Mouse (Mus musculus) kidney, adult 18-20 months (tissue): ENCODE measurements around the gene Pik3ca.

Experiments
- DNase-seq: peaks from one replicate; pipeline ENCODE4 v3.0.0; 2021

The Pik3ca gene

GRCm38 (mm10) chr3:32454329-32455021 lies 57.0 kb downstream of the Pik3ca start:
- DNase-seq, result no peak

GRCm38 (mm10) chr3:32459777-32460176 lies 62.3 kb downstream of the Pik3ca start:
- DNase-seq, result peak; percentile 59

GRCm38 (mm10) chr3:32467321-32467720 lies 69.8 kb downstream of the Pik3ca start:
- no peak for DNase-seq

GRCm38 (mm10) chr3:32468411-32468810 lies 70.9 kb downstream of the Pik3ca start:
- no peak for DNase-seq

GRCm38 (mm10) chr3:32470449-32470848 lies 73.0 kb downstream of the Pik3ca start:
- DNase-seq, result no peak

GRCm38 (mm10) chr3:32471098-32471497 lies 73.6 kb downstream of the Pik3ca start:
- DNase-seq, result no peak

GRCm38 (mm10) chr3:32472191-32472900 lies 74.9 kb downstream of the Pik3ca start:
- DNase-seq, result no peak

GRCm38 (mm10) chr3:32473184-32473583 lies 75.7 kb downstream of the Pik3ca start:
- no peak for DNase-seq

GRCm38 (mm10) chr3:32479961-32480360 lies 82.5 kb downstream of the Pik3ca start:
- DNase-seq, result no peak

GRCm38 (mm10) chr3:32483035-32483434 lies 85.6 kb downstream of the Pik3ca start:
- no peak for DNase-seq

GRCm38 (mm10) chr3:32486543-32486942 lies 89.1 kb downstream of the Pik3ca start:
- no peak for DNase-seq

GRCm38 (mm10) chr3:32488172-32488571 lies 90.7 kb downstream of the Pik3ca start:
- no peak for DNase-seq

GRCm38 (mm10) chr3:32490076-32490927 lies 92.8 kb downstream of the Pik3ca start:
- DNase-seq, result peak; percentile 3

GRCm38 (mm10) chr3:32490928-32491315 lies 93.5 kb downstream of the Pik3ca start:
- no peak for DNase-seq

- DNase-seq, result peak; percentile 3
Measured at GRCm38 (mm10) chr3:32492097-32493090, 94.9 kb downstream of the Pik3ca start, which contains the start of gene Kcnmb3. Kcnmb3 (minus strand) TSS chr3:32492231.

- peak; percentile 17 for DNase-seq
Measured at GRCm38 (mm10) chr3:32494387-32495087, 97.1 kb downstream of the Pik3ca start.

GRCm38 (mm10) chr3:32495088-32495770 lies 97.8 kb downstream of the Pik3ca start:
- peak; percentile 8 for DNase-seq

- DNase-seq, result peak; percentile 2
Measured at GRCm38 (mm10) chr3:32495856-32496710, 98.6 kb downstream of the Pik3ca start.

- DNase-seq, result no peak
Measured at GRCm38 (mm10) chr3:32496711-32497070, 99.2 kb downstream of the Pik3ca start.

GRCm38 (mm10) chr3:32500346-32500745 lies 102.9 kb downstream of the Pik3ca start:
- no peak for DNase-seq
